Mouse (Mus musculus) liver, embryonic 13.5 days (tissue): ENCODE results near the gene Adam3. TPM values are rescaled to one million over a fixed set of nuclear protein-coding genes. Genes with fewer than 3 reads are reported as not detected.

Source experiments
- ATAC-seq: fragments of 200-750 bp; cut with Nextera tagmentation; 2 replicates; pipeline ENCODE4 v1.8.0; 2017; ENCODE audit warnings: low read depth, mild to moderate bottlenecking, moderate number of reproducible peaks, moderate library complexity
- DNase-seq: peaks from one replicate; pipeline ENCODE4 v3.0.0; 2022
- H3K27ac ChIP-seq: fragments of 300-500 bp; sonication (generic); 2 replicates; pipeline ENCODE4 v1.5.1; 2015; ENCODE audit warnings: moderate library complexity, mild to moderate bottlenecking, inconsistent platforms
- H3K27me3 ChIP-seq: fragments of 300-500 bp; sonication (generic); 2 replicates; pipeline ENCODE4 v1.6.1; 2015; ENCODE audit warnings: mild to moderate bottlenecking, inconsistent platforms
- H3K36me3 ChIP-seq: fragments of 300-500 bp; sonication (generic); 2 replicates; pipeline ENCODE4 v1.6.1; 2015; ENCODE audit warnings: mild to moderate bottlenecking, inconsistent platforms
- H3K4me1 ChIP-seq: fragments of 300-500 bp; sonication (generic); replicated peaks from 2 replicates; pipeline ENCODE4 v1.6.1; 2015; ENCODE audit warnings: inconsistent platforms
- H3K4me2 ChIP-seq: fragments of 300-500 bp; sonication (generic); 2 replicates; pipeline ENCODE4 v1.6.1; 2015; ENCODE audit warnings: inconsistent platforms, mild to moderate bottlenecking, moderate library complexity
- H3K4me3 ChIP-seq: fragments of 300-500 bp; sonication (generic); replicated peaks from 2 replicates; pipeline ENCODE4 v1.5.1; 2015; ENCODE audit warnings: mild to moderate bottlenecking, inconsistent platforms
- H3K9ac ChIP-seq: fragments of 300-500 bp; sonication (generic); 2 replicates; pipeline ENCODE4 v1.6.1; 2015; ENCODE audit warnings: mild to moderate bottlenecking, inconsistent platforms
- H3K9me3 ChIP-seq: fragments of 300-500 bp; sonication (generic); replicated peaks from 2 replicates; pipeline ENCODE4 v1.6.1; 2016; ENCODE audit warnings: inconsistent platforms
- WGBS: fragments of 180-500 bp; shearing (Covaris S2); methylation state at CpG from one replicate; pipeline ENCODE4 v1.1.7; 2015; ENCODE audit not compliant: insufficient replicate concordance; 5-methylcytosine and 5-hydroxymethylcytosine counted together
- polyA plus RNA-seq: library from polyadenylated mRNA; unstranded; fragments of >200 nt; fragmentation: Nextera tagmentation; extraction: Ambion mirVana; gene quantifications from 2 replicates; pipeline ENCODE4 v1.2.1, GENCODE M21; 2015

Gene Adam3
- polyA plus RNA-seq: 0.10 and 0.36 TPM in 2 replicates

GRCm38 (mm10) chr8:24725630-24726029 lies at the start of gene Adam3:
Gene Adam3 (minus strand): TSS chr8:24725852.
- DNase-seq: no peak

GRCm38 (mm10) chr8:24724886-24725626 lies 596 bp downstream of the Adam3 start:
- Histone ChIP-seq H3K27ac (no peak overlapping the region), H3K4me3 (no peak overlapping the region), H3K36me3 (no peaks in the 10 kb centered on the region), H3K9ac (no peak overlapping the region), H3K4me1 (no peaks in the 10 kb centered on the region), H3K27me3 (no peaks in the 10 kb centered on the region), H3K4me2 (no peak overlapping the region), H3K9me3 (no peaks in the 10 kb centered on the region)
- 62% methylated on average over 16 of the region's 16 CpGs for WGBS
- ATAC-seq: no peak
- DNase-seq: no peak

More at GRCm38 (mm10) chr8:24725630-24726029, at the start of gene Adam3:
- Histone ChIP-seq H3K9ac (no peak within 1 kb of the TSS), H3K4me1 (no peaks in the 10 kb centered on the region), H3K27me3 (no peaks in the 10 kb centered on the region), H3K27ac (no peak within 1 kb of the TSS), H3K4me2 (no peak within 1 kb of the TSS), H3K4me3 (no peak within 1 kb of the TSS), H3K9me3 (no peaks in the 10 kb centered on the region), H3K36me3 (no peaks in the 10 kb centered on the region)
- 22% methylated on average over 11 of the region's 11 CpGs for WGBS
- no peak for ATAC-seq

Other genes starting within 250 kb of the Adam3 start
- gene Adam5, start 98.5 kb upstream of the Adam3 start, polyA plus RNA-seq: 0.14 and 0.17 TPM in 2 replicates